12 mouse cellular contexts compared by ENCODE assay signal in the genomic region with DNA sequence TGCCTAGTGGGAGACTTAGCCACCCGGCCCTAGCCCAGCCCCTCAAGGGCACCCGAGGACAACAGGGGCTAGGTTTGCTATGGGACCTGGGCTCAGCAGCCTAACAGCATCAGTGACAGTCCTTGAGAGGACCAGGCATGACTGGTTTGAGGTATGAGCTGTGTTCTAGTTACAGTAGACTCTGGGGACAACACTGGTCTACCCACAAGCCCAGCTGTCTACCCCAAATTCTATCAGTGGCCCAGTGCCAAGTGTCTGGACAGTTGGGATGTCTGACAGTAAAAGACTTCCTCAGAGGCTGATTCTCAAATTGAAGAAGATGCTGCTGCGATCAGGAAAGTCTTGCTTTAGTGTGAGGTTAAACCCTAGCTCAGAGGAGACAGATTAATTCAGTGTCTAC. TPM values are rescaled to one million over a fixed set of nuclear protein-coding genes. Genes with fewer than 3 reads are reported as not detected.
DNase-seq lines count a peak whose midpoint lies in the region; ATAC-seq and TF ChIP-seq lines count a peak whose summit lies in the region.
"Had no signal": no experiment of that assay in that cellular context is flagged by ENCODE, and none has a peak within 500 bp of the region (broad histone marks: within the 10 kb centered on the region; RNA-seq: fewer than 3 reads in every experiment).

No protein-coding gene starts in this region.

- TF ChIP-seq POLR2A in heart, adult 2 months (IDR thresholded peaks at IDR 0.05; ENCODE audit: insufficient read depth, low read depth, low read length), result no peak

- H3K4me3 ChIP-seq in heart, adult 2 months, result no peak overlapping the region
- no peak overlapping the region for H3K4me3 ChIP-seq in liver, embryonic 12.5 days
- no peak overlapping the region for H3K4me3 ChIP-seq in liver, embryonic 11.5 days (ENCODE audit: low read depth, low read length)
- no peak overlapping the region for H3K4me3 ChIP-seq in embryonic facial prominence, embryonic 15.5 days (replicated peaks)
- H3K4me3 ChIP-seq in liver, embryonic 16.5 days (ENCODE audit: low read depth, low read length), result no peak overlapping the region
- H3K4me3 ChIP-seq in forebrain, embryonic 11.5 days (ENCODE audit: low read depth, low read length), result no peak overlapping the region
- H3K4me3 ChIP-seq: erythroblast, embryonic 14.5 days; neural tube, embryonic 13.5 days had no signal

- ATAC-seq in liver, embryonic 12.5 days, result no peak
- ATAC-seq in liver, embryonic 11.5 days (replicated peaks; ENCODE audit: low FRiP score), result no peak
- no peak for ATAC-seq in embryonic facial prominence, embryonic 15.5 days (ENCODE audit: insufficient number of reproducible peaks, low FRiP score, low TSS enrichment, low read depth)
- no peak for ATAC-seq in liver, embryonic 16.5 days (ENCODE audit: low read depth)
- ATAC-seq in forebrain, embryonic 11.5 days (replicated peaks; ENCODE audit: low FRiP score), result no peak

- no peak for TF ChIP-seq EP300 in heart, adult 2 months (IDR thresholded peaks at IDR 0.05; ENCODE audit: insufficient read depth, low read depth, low read length)

- H3K4me1 ChIP-seq in heart, adult 2 months (ENCODE audit: control insufficient read depth, insufficient read depth, low read length), result peaks cover 33% of the 10 kb centered on the region
- H3K4me1 ChIP-seq in liver, embryonic 12.5 days, result peaks cover 71% of the 10 kb centered on the region
- peaks cover 42% of the 10 kb centered on the region for H3K4me1 ChIP-seq in liver, embryonic 11.5 days (replicated peaks; ENCODE audit: control insufficient read depth, insufficient read depth, low read length)
- H3K4me1 ChIP-seq in embryonic facial prominence, embryonic 15.5 days, result peaks cover 35% of the 10 kb centered on the region
- H3K4me1 ChIP-seq in liver, embryonic 16.5 days (ENCODE audit: control insufficient read depth, low read depth, low read length), result peaks cover 51% of the 10 kb centered on the region
- H3K4me1 ChIP-seq in forebrain, embryonic 11.5 days (replicated peaks; ENCODE audit: control insufficient read depth, insufficient read depth, low read length), result no peaks in the 10 kb centered on the region

- H3K4me2 ChIP-seq in liver, embryonic 12.5 days, result no peak overlapping the region
- no peak overlapping the region for H3K4me2 ChIP-seq in liver, embryonic 11.5 days
- no peak overlapping the region for H3K4me2 ChIP-seq in embryonic facial prominence, embryonic 15.5 days (replicated peaks)
- H3K4me2 ChIP-seq in liver, embryonic 16.5 days (ENCODE audit: low read depth, low read length), result no peak overlapping the region
- H3K4me2 ChIP-seq in forebrain, embryonic 11.5 days (ENCODE audit: low read depth, low read length, severe bottlenecking), result no peak overlapping the region
- H3K4me2 ChIP-seq: neural tube, embryonic 13.5 days had no signal

- peak overlapping the region; percentile 42 for H3K27ac ChIP-seq in heart, adult 2 months
- H3K27ac ChIP-seq in liver, embryonic 12.5 days, result peak overlapping the region; percentile 92
- no peak overlapping the region for H3K27ac ChIP-seq in liver, embryonic 11.5 days (ENCODE audit: low read depth, low read length)
- H3K27ac ChIP-seq in embryonic facial prominence, embryonic 15.5 days (replicated peaks), result 0 out of 2 replicates have a peak overlapping the region, but pooled peaks have one; percentile 44
- H3K27ac ChIP-seq in liver, embryonic 16.5 days (ENCODE audit: low read length), result 0 out of 2 replicates have a peak overlapping the region, but pooled peaks have one; percentile 67
- no peak overlapping the region for H3K27ac ChIP-seq in forebrain, embryonic 11.5 days (ENCODE audit: low read depth, low read length)
- H3K27ac ChIP-seq: neural tube, embryonic 13.5 days had no signal

- no peaks in the 10 kb centered on the region for H3K9me3 ChIP-seq in liver, embryonic 12.5 days (replicated peaks)
- H3K9me3 ChIP-seq in liver, embryonic 11.5 days (ENCODE audit: control insufficient read depth, low read length), result no peaks in the 10 kb centered on the region
- no peaks in the 10 kb centered on the region for H3K9me3 ChIP-seq in embryonic facial prominence, embryonic 15.5 days (replicated peaks)
- H3K9me3 ChIP-seq in liver, embryonic 16.5 days (replicated peaks; ENCODE audit: control insufficient read depth, low read length), result no peaks in the 10 kb centered on the region
- H3K9me3 ChIP-seq in forebrain, embryonic 11.5 days (ENCODE audit: control insufficient read depth, low read length), result no peaks in the 10 kb centered on the region
- H3K9me3 ChIP-seq: neural tube, embryonic 13.5 days had no signal

- no peak for DNase-seq in heart, adult 2 months
- DNase-seq in heart, postnatal 25 days (ENCODE audit: low spot score), result no peak
- no peak for DNase-seq in liver, embryonic 11.5 days (ENCODE audit: low spot score)
- DNase-seq in forebrain, embryonic 11.5 days (ENCODE audit: low spot score), result no peak
- DNase-seq in layer of hippocampus, adult 9-10 months (ENCODE audit: low spot score), result no peak

- no peak for TF ChIP-seq CTCF in heart, adult 2 months (IDR thresholded peaks at IDR 0.05)

- intact Hi-C loops in heart, adult 2 months (cut with DNase I), result no loop called here
- intact Hi-C loops in heart, postnatal 25 days (cut with DNase I), result no loop called here

- H3K79me2 ChIP-seq in heart, adult 2 months (replicated peaks; ENCODE audit: control insufficient read depth, insufficient read depth, low read length), result peaks cover 2% of the 10 kb centered on the region; the same call in 1 of the 2 replicates

- no peaks in the 10 kb centered on the region for H3K27me3 ChIP-seq in heart, adult 2 months (ENCODE audit: control insufficient read depth, insufficient read depth, low read length)
- H3K27me3 ChIP-seq in liver, embryonic 12.5 days (replicated peaks), result no peaks in the 10 kb centered on the region
- H3K27me3 ChIP-seq in liver, embryonic 11.5 days (replicated peaks; ENCODE audit: control insufficient read depth, insufficient read depth, low read length), result no peaks in the 10 kb centered on the region
- no peaks in the 10 kb centered on the region for H3K27me3 ChIP-seq in embryonic facial prominence, embryonic 15.5 days
- H3K27me3 ChIP-seq in liver, embryonic 16.5 days (ENCODE audit: control insufficient read depth, insufficient read depth, low read depth, low read length), result no peaks in the 10 kb centered on the region
- no peaks in the 10 kb centered on the region for H3K27me3 ChIP-seq in forebrain, embryonic 11.5 days (ENCODE audit: control insufficient read depth, insufficient read depth, low read length)
- H3K27me3 ChIP-seq: neural tube, embryonic 13.5 days had no signal

- H3K36me3 ChIP-seq in heart, adult 2 months (ENCODE audit: control insufficient read depth, insufficient read depth, low read length), result peaks cover 10% of the 10 kb centered on the region
- H3K36me3 ChIP-seq in liver, embryonic 12.5 days, result peaks cover 9% of the 10 kb centered on the region
- H3K36me3 ChIP-seq in liver, embryonic 11.5 days (ENCODE audit: control insufficient read depth, insufficient read depth, low read length), result no peaks in the 10 kb centered on the region
- H3K36me3 ChIP-seq in embryonic facial prominence, embryonic 15.5 days, result peaks cover 6% of the 10 kb centered on the region; the same call in 1 of the 2 replicates
- H3K36me3 ChIP-seq in liver, embryonic 16.5 days (ENCODE audit: control insufficient read depth, insufficient read depth), result no peaks in the 10 kb centered on the region
- no peaks in the 10 kb centered on the region for H3K36me3 ChIP-seq in forebrain, embryonic 11.5 days (ENCODE audit: control insufficient read depth, insufficient read depth, low read length)

- 55% methylated on average over 3 of the region's 3 CpGs for WGBS in heart, adult 2 months
- WGBS in liver, embryonic 12.5 days (ENCODE audit: insufficient replicate concordance), result 83% methylated on average over 3 of the region's 3 CpGs
- WGBS in liver, embryonic 11.5 days, result 91% methylated on average over 3 of the region's 3 CpGs
- WGBS in embryonic facial prominence, embryonic 15.5 days, result 71% methylated on average over 3 of the region's 3 CpGs
- 75% methylated on average over 3 of the region's 3 CpGs for WGBS in liver, embryonic 16.5 days (ENCODE audit: insufficient replicate concordance)
- WGBS in forebrain, embryonic 11.5 days, result 87% methylated on average over 3 of the region's 3 CpGs

- no peak overlapping the region for H3K9ac ChIP-seq in heart, adult 2 months (ENCODE audit: low read depth, low read length)
- no peak overlapping the region for H3K9ac ChIP-seq in liver, embryonic 12.5 days
- no peak overlapping the region for H3K9ac ChIP-seq in liver, embryonic 11.5 days (ENCODE audit: low read depth, low read length)
- no peak overlapping the region for H3K9ac ChIP-seq in embryonic facial prominence, embryonic 15.5 days
- no peak overlapping the region for H3K9ac ChIP-seq in liver, embryonic 16.5 days (ENCODE audit: low read depth, low read length)
- no peak overlapping the region for H3K9ac ChIP-seq in forebrain, embryonic 11.5 days (ENCODE audit: low read length)
- H3K9ac ChIP-seq: neural tube, embryonic 13.5 days had no signal

RNA-seq across cellular contexts. Expression of gene Atp6v0d1, which starts 20.6 kb away (rescaled TPM):
- 10 to 100 TPM; 46.4 to 48.9 TPM for total RNA-seq in heart, adult 2 months (2021)
- 61.7 and 69.0 TPM in 2 replicates for polyA plus RNA-seq in heart, adult 2 months (2012; rRNA removed)
- total RNA-seq in heart, postnatal 25 days (2021), result 10 to 100 TPM; 45.7 to 53.2 TPM
- 47.2 and 51.0 TPM in 2 replicates for polyA plus RNA-seq in liver, embryonic 12.5 days (2016; fragmentation: Nextera tagmentation; extraction: Ambion mirVana)
- polyA plus RNA-seq in liver, embryonic 11.5 days (2014; fragmentation: Nextera tagmentation; extraction: Ambion mirVana), result 74.2 and 76.3 TPM in 2 replicates
- polyA plus RNA-seq in embryonic facial prominence, embryonic 15.5 days (2015; fragmentation: Nextera tagmentation; extraction: Ambion mirVana), result 99.7 and 104 TPM in 2 replicates
- 51.0 and 54.0 TPM in 2 replicates for polyA plus RNA-seq in liver, embryonic 16.5 days (2015; fragmentation: Nextera tagmentation; extraction: Ambion mirVana)
- 99.2 and 108 TPM in 2 replicates for polyA plus RNA-seq in forebrain, embryonic 11.5 days (2014; fragmentation: Nextera tagmentation; extraction: Ambion mirVana)

RNA-seq across cellular contexts. Expression of gene Hsd11b2, which starts 26.7 kb away (rescaled TPM):
- under 1 TPM in 1 of 2 experiments, not detected in 1; 0.23 TPM for total RNA-seq in heart, adult 2 months (2021)
- polyA plus RNA-seq in heart, adult 2 months (2012; rRNA removed), result 0.08 and 0.32 TPM in 2 replicates
- under 1 TPM; 0.13 to 0.36 TPM for total RNA-seq in heart, postnatal 25 days (2021)
- polyA plus RNA-seq in liver, embryonic 12.5 days (2016; fragmentation: Nextera tagmentation; extraction: Ambion mirVana), result 6.0 and 6.7 TPM in 2 replicates
- polyA plus RNA-seq in liver, embryonic 11.5 days (2014; fragmentation: Nextera tagmentation; extraction: Ambion mirVana), result 13.8 and 16.4 TPM in 2 replicates
- polyA plus RNA-seq in embryonic facial prominence, embryonic 15.5 days (2015; fragmentation: Nextera tagmentation; extraction: Ambion mirVana), result 1.4 TPM in 2 replicates
- polyA plus RNA-seq in liver, embryonic 16.5 days (2015; fragmentation: Nextera tagmentation; extraction: Ambion mirVana), result 0.34 and 0.66 TPM in 2 replicates
- 13.5 and 13.6 TPM in 2 replicates for polyA plus RNA-seq in forebrain, embryonic 11.5 days (2014; fragmentation: Nextera tagmentation; extraction: Ambion mirVana)
- total RNA-seq: heart, postnatal 36 days; liver, adult 2 months had no signal
- polyA plus RNA-seq: erythroblast, embryonic 14.5 days had no signal

RNA-seq across cellular contexts. Expression of gene Zdhhc1, which starts 48.5 kb away (rescaled TPM):
- 10 to 100 TPM; 13.0 to 13.3 TPM for total RNA-seq in heart, adult 2 months (2021)
- polyA plus RNA-seq in heart, adult 2 months (2012; rRNA removed), result 37.5 and 40.5 TPM in 2 replicates
- 10 to 100 TPM; 12.8 to 13.6 TPM for total RNA-seq in heart, postnatal 25 days (2021)
- 4.0 and 4.6 TPM in 2 replicates for polyA plus RNA-seq in liver, embryonic 12.5 days (2016; fragmentation: Nextera tagmentation; extraction: Ambion mirVana)
- 6.4 and 8.9 TPM in 2 replicates for polyA plus RNA-seq in liver, embryonic 11.5 days (2014; fragmentation: Nextera tagmentation; extraction: Ambion mirVana)
- 55.4 and 59.8 TPM in 2 replicates for polyA plus RNA-seq in embryonic facial prominence, embryonic 15.5 days (2015; fragmentation: Nextera tagmentation; extraction: Ambion mirVana)
- polyA plus RNA-seq in liver, embryonic 16.5 days (2015; fragmentation: Nextera tagmentation; extraction: Ambion mirVana), result 1.6 and 2.2 TPM in 2 replicates
- polyA plus RNA-seq in forebrain, embryonic 11.5 days (2014; fragmentation: Nextera tagmentation; extraction: Ambion mirVana), result 20.2 and 24.6 TPM in 2 replicates

RNA-seq across cellular contexts. Expression of gene Ripor1, which starts 59.8 kb away (rescaled TPM):
- total RNA-seq in heart, adult 2 months (2021), result 10 to 100 TPM; 42.5 to 51.6 TPM
- 39.2 TPM in 2 replicates for polyA plus RNA-seq in heart, adult 2 months (2012; rRNA removed)
- total RNA-seq in heart, postnatal 25 days (2021), result 10 to 100 TPM; 41.7 to 50.9 TPM
- polyA plus RNA-seq in liver, embryonic 12.5 days (2016; fragmentation: Nextera tagmentation; extraction: Ambion mirVana), result 14.1 and 14.5 TPM in 2 replicates
- polyA plus RNA-seq in liver, embryonic 11.5 days (2014; fragmentation: Nextera tagmentation; extraction: Ambion mirVana), result 31.4 and 33.0 TPM in 2 replicates
- 21.6 and 24.9 TPM in 2 replicates for polyA plus RNA-seq in embryonic facial prominence, embryonic 15.5 days (2015; fragmentation: Nextera tagmentation; extraction: Ambion mirVana)
- 7.3 and 8.3 TPM in 2 replicates for polyA plus RNA-seq in liver, embryonic 16.5 days (2015; fragmentation: Nextera tagmentation; extraction: Ambion mirVana)
- polyA plus RNA-seq in forebrain, embryonic 11.5 days (2014; fragmentation: Nextera tagmentation; extraction: Ambion mirVana), result 18.2 and 18.9 TPM in 2 replicates

Comparison
In these comparisons a context has a peak if more than half of its experiments do, and no peak if none do; other contexts are left out.
1. H3K27ac ChIP-seq: peak in heart, adult 2 months (single experiment), liver, embryonic 12.5 days (single experiment), embryonic facial prominence, embryonic 15.5 days (single experiment) and liver, embryonic 16.5 days (single experiment); none in liver, embryonic 11.5 days (single experiment) and forebrain, embryonic 11.5 days (single experiment).